Mouse (Mus musculus) myocyte (in vitro differentiated cells): ENCODE measurements around the gene 4930426L09Rik.

Experiments
- CEBPB ChIP-seq: IDR thresholded peaks from 2 replicates; pipeline ENCODE4 v1.6.1; 2011; ENCODE audit warnings: mild to moderate bottlenecking, moderate library complexity; ENCODE audit not compliant: poor library complexity, insufficient read depth, severe bottlenecking
- MYOD1 ChIP-seq, 3 experiments: IDR thresholded peaks; one replicate each; pipeline ENCODE4 v1.6.1; 2011; ENCODE audit warnings: control low read depth in 2 of 3, low read depth in 2 of 3, mild to moderate bottlenecking in 2 of 3, moderate library complexity in 1 of 3; ENCODE audit not compliant: insufficient read length in 2 of 3, control insufficient read depth in 1 of 3
- MYOG ChIP-seq, 3 experiments: IDR thresholded peaks; one replicate each; pipeline ENCODE4 v1.6.1; 2011; ENCODE audit warnings: control low read depth in 2 of 3, low read depth in 2 of 3, mild to moderate bottlenecking in 2 of 3; ENCODE audit not compliant: insufficient read length in 2 of 3, control insufficient read depth in 1 of 3, insufficient read depth in 1 of 3
- POLR2A ChIP-seq: IDR thresholded peaks from one replicate; pipeline ENCODE4 v1.6.1; 2011; ENCODE audit warnings: low read depth, mild to moderate bottlenecking, control low read depth, moderate library complexity; ENCODE audit not compliant: insufficient read length
- POLR2AphosphoS2 ChIP-seq: IDR thresholded peaks from one replicate; pipeline ENCODE4 v1.6.1; 2011; ENCODE audit warnings: low read depth, control low read depth; ENCODE audit not compliant: insufficient read length
- USF1 ChIP-seq: IDR thresholded peaks from one replicate; pipeline ENCODE4 v1.6.1; 2011; ENCODE audit warnings: low read depth, mild to moderate bottlenecking, control low read depth, moderate library complexity

DNA sequence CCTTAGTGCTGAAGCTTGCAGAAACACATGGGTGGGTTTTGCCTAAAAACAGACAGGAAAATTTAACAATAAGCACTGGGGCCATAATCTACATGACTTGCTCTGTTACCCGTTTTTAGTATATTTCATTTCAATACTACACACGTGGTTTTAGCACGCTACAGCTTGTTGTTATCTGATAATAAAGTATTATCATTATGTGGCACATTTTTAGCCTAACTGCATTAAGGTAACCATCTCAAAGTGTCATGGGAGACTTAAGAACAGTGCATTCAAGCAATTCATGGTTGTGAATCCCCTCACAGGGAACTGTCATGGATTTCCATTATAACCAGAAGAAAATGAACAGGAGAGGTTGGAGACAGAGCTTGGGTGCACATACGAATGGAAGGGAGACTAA lies 43.7 kb upstream of the 4930426L09Rik start:
- TF ChIP-seq POLR2A, result no peak
- TF ChIP-seq MYOG (IDR thresholded peaks at IDR 0.05; ENCODE audit: control insufficient read depth in 1 of 3, insufficient read depth in 1 of 3, insufficient read length in 2 of 3, low read depth in 2 of 3), result no peak
- no peak for TF ChIP-seq POLR2AphosphoS2
- TF ChIP-seq MYOD1 (IDR thresholded peaks at IDR 0.05; ENCODE audit: control insufficient read depth in 1 of 3, insufficient read length in 2 of 3, low read depth in 2 of 3), result no peak
- TF ChIP-seq USF1, result no peak
- TF ChIP-seq CEBPB, result no peak
